29 mouse cellular contexts compared by ENCODE assay signal in the genomic region with DNA sequence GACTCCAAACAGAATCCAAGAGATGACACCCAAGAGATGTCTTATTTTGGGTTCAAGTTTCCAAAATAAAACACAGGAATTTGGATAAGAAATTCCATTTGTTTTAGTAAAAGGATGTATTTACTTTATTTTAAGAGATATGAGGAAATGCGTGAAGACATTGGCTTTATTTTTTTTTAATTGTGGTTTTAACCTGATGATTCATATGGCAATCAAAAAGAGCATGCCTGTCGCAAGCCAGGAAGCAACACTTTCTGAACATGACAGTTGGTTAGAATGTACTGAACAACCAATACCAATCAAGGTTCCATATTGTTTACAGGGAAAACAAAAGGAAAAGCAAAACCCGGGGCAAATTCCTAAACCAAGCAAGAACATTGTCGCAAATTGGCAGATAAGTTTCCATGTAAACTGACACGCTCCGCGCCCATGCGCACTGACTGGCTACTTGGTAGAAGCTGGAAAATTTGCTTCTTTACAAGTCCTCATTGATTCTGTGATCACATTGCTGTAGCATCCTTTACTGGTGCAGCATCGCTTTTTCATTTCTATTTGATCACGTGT.
DNase-seq lines count a peak whose midpoint lies in the region; ATAC-seq lines count a peak whose summit lies in the region.
"Had no signal": no experiment of that assay in that cellular context is flagged by ENCODE, and none has a peak within 500 bp of the region (broad histone marks: within the 10 kb centered on the region; RNA-seq: fewer than 3 reads in every experiment).

No protein-coding gene starts in this region.

- H3K9ac ChIP-seq in heart, embryonic 12.5 days, result no peak overlapping the region
- H3K9ac ChIP-seq: heart, embryonic 15.5 days; liver, embryonic 14.5 days; neural tube, embryonic 12.5 days had no signal

- H3K9me3 ChIP-seq in heart, embryonic 12.5 days (replicated peaks), result no peaks in the 10 kb centered on the region; the same call in 1 of the 2 replicates
- H3K9me3 ChIP-seq: G1E; heart, embryonic 15.5 days; midbrain, embryonic 10.5 days; neural tube, embryonic 12.5 days had no signal

- WGBS in heart, embryonic 12.5 days, result 86% methylated on average over 10 of the region's 10 CpGs

- no peak overlapping the region for H3K4me3 ChIP-seq in heart, embryonic 12.5 days
- H3K4me3 ChIP-seq: heart, embryonic 15.5 days; midbrain, embryonic 10.5 days; neural tube, embryonic 12.5 days had no signal

- H3K4me1 ChIP-seq in heart, embryonic 12.5 days (replicated peaks), result no peaks in the 10 kb centered on the region
- H3K4me1 ChIP-seq: heart, embryonic 15.5 days; midbrain, embryonic 10.5 days; neural tube, embryonic 12.5 days had no signal

- H3K27ac ChIP-seq in heart, embryonic 12.5 days (ENCODE audit: poor library complexity, severe bottlenecking), result no peak overlapping the region
- H3K27ac ChIP-seq: heart, embryonic 15.5 days; liver, embryonic 14.5 days; midbrain, embryonic 10.5 days; neural tube, embryonic 12.5 days; stomach, postnatal 0 days had no signal

- ATAC-seq in heart, embryonic 12.5 days (ENCODE audit: insufficient number of reproducible peaks, low FRiP score), result no peak
- ATAC-seq: forebrain, embryonic 14.5 days; hindbrain, embryonic 16.5 days; midbrain, embryonic 16.5 days; Patski had no signal

- peak; percentile 12 for DNase-seq in adrenal gland, postnatal 36 days
- no peak for DNase-seq in adrenal gland, adult 18-20 months (ENCODE audit: low spot score in 2 of 2)
- peak; percentile 52 for DNase-seq in 3T3-L1 (ENCODE audit: low read depth, low spot score)
- DNase-seq in Muller cell, postnatal 12 days (ENCODE audit: inconsistent ontology term), result peak; percentile 26
- DNase-seq in kidney, postnatal 25 days, result peak; percentile 71 to 83
- DNase-seq in thymus, postnatal 10 days (ENCODE audit: low spot score in 2 of 2), result no peak
- DNase-seq: B cell, adult 2 months; cerebellum, adult 11 months; cerebellum, adult 9-10 months; cerebellum, postnatal 36 days; gastrocnemius, postnatal 14 days; layer of hippocampus, adult 9-11 months; liver; lung, adult 2 months; lung, postnatal 10 days; right cerebral cortex, adult 18-20 months; thymus, adult 18-20 months; thymus, postnatal 4 days had no signal

- no peaks in the 10 kb centered on the region for H3K36me3 ChIP-seq in heart, embryonic 12.5 days
- H3K36me3 ChIP-seq: G1E; heart, embryonic 15.5 days; midbrain, embryonic 10.5 days; neural tube, embryonic 12.5 days had no signal

- no peak overlapping the region for H3K4me2 ChIP-seq in heart, embryonic 12.5 days
- H3K4me2 ChIP-seq: heart, embryonic 15.5 days; neural tube, embryonic 12.5 days had no signal

- no peaks in the 10 kb centered on the region for H3K27me3 ChIP-seq in heart, embryonic 12.5 days (replicated peaks)
- H3K27me3 ChIP-seq: heart, embryonic 15.5 days; neural tube, embryonic 12.5 days; Patski had no signal

Comparison
In these comparisons a context has a peak if more than half of its experiments do, and no peak if none do; other contexts are left out.
1. DNase-seq: peak in adrenal gland, postnatal 36 days (2 of 2), 3T3-L1 (single experiment), Muller cell, postnatal 12 days (single experiment) and kidney, postnatal 25 days (2 of 2); none in adrenal gland, adult 18-20 months (0 of 2) and thymus, postnatal 10 days (0 of 2).